Mouse (Mus musculus) C2C12 (cell line): ENCODE results near the gene Gal3st4. TPM values are rescaled to one million over a fixed set of nuclear protein-coding genes. Genes with fewer than 3 reads are reported as not detected.

ENCODE experiments used
- H3K27me3 ChIP-seq: one replicate; pipeline ENCODE4 v1.6.1; 2011; ENCODE audit not compliant: control insufficient read depth, insufficient read depth, insufficient read length
- H3K36me3 ChIP-seq: one replicate; pipeline ENCODE4 v1.6.1; 2011; ENCODE audit not compliant: control insufficient read depth, insufficient read depth
- H3K4me3 ChIP-seq: one replicate; pipeline ENCODE4 v1.5.1; 2011; ENCODE audit warnings: mild to moderate bottlenecking, control low read depth; ENCODE audit not compliant: poor library complexity, insufficient read depth, severe bottlenecking
- H3K79me2 ChIP-seq: one replicate; pipeline ENCODE4 v1.6.1; 2011; ENCODE audit not compliant: control insufficient read depth, insufficient read depth
- H3K79me3 ChIP-seq: one replicate; pipeline ENCODE4 v1.6.1; 2011; ENCODE audit warnings: low read depth, control low read depth
- H3ac ChIP-seq: one replicate; pipeline ENCODE3; 2011; ENCODE audit warnings: low read depth; ENCODE audit not compliant: control insufficient read depth, insufficient read length
- CEBPB ChIP-seq: IDR thresholded peaks from one replicate; pipeline ENCODE4 v1.6.1; 2011; ENCODE audit warnings: low read depth, mild to moderate bottlenecking, control low read depth, moderate library complexity
- CTCF ChIP-seq: IDR thresholded peaks from one replicate; pipeline ENCODE4 v1.5.1; 2011; ENCODE audit not compliant: control insufficient read depth, insufficient read depth, insufficient read length
- FOSL1 ChIP-seq: IDR thresholded peaks from one replicate; pipeline ENCODE4 v1.8.0; 2011; ENCODE audit warnings: mild to moderate bottlenecking, low read length; ENCODE audit not compliant: poor library complexity, insufficient read depth, severe bottlenecking
- MAX ChIP-seq: IDR thresholded peaks from one replicate; pipeline ENCODE4 v1.6.1; 2011; ENCODE audit warnings: mild to moderate bottlenecking, control low read depth
- MYOD1 ChIP-seq: IDR thresholded peaks from one replicate; pipeline ENCODE4 v1.6.1; 2011; ENCODE audit warnings: low read depth; ENCODE audit not compliant: control insufficient read depth, insufficient read length
- MYOG ChIP-seq: IDR thresholded peaks from one replicate; pipeline ENCODE4 v1.6.1; 2011; ENCODE audit not compliant: control insufficient read depth, insufficient read length; ENCODE audit errors: extremely low read depth
- USF1 ChIP-seq: IDR thresholded peaks from one replicate; pipeline ENCODE4 v1.6.1; 2011; ENCODE audit warnings: low read depth, mild to moderate bottlenecking, control low read depth, moderate library complexity
- polyA plus RNA-seq: library from polyadenylated mRNA; unstranded; fragments of >200 nt; fragmentation: generic; extraction: Trizol; gene quantifications from one replicate; pipeline ENCODE4 v1.2.1, GENCODE M21; 2012; ENCODE audit warnings: missing spikeins

Gene Gal3st4
- polyA plus RNA-seq, 1 experiment: 0.08 TPM

- Histone ChIP-seq H3K36me3 (peaks cover 3% of the 10 kb centered on the region), H3K4me3 (peak overlapping the region; percentile 52), H3K79me2 (no peaks in the 10 kb centered on the region), H3ac (peak overlapping the region; percentile 56), H3K27me3 (no peaks in the 10 kb centered on the region), H3K79me3 (no peaks in the 10 kb centered on the region)
- TF ChIP-seq USF1: no peak
- TF ChIP-seq FOSL1: no peak
- no peak for TF ChIP-seq MAX
- TF ChIP-seq CTCF: no peak
- no peak for TF ChIP-seq CEBPB
- no peak for TF ChIP-seq MYOD1
- no peak for TF ChIP-seq MYOG
Measured at GRCm38 (mm10) chr5:138256094-138256467, 16.6 kb downstream of the Gal3st4 start.

- no peak for TF ChIP-seq CEBPB
- TF ChIP-seq CTCF: no peak
- peak; percentile 8 for TF ChIP-seq MAX
- peak; percentile 87 for TF ChIP-seq USF1
- Histone ChIP-seq H3K79me3 (no peaks in the 10 kb centered on the region), H3K36me3 (peaks cover 3% of the 10 kb centered on the region), H3ac (peak within 1 kb of the TSS; percentile 56), H3K27me3 (no peaks in the 10 kb centered on the region), H3K79me2 (no peaks in the 10 kb centered on the region), H3K4me3 (peak within 1 kb of the TSS; percentile 52)
Measured at GRCm38 (mm10) chr5:138255353-138256093, 17.1 kb downstream of the Gal3st4 start, which contains the start of gene Lamtor4. Gene Lamtor4 (plus strand): TSS chr5:138255482.

- TF ChIP-seq MYOD1 (no peak), USF1 (no peak), MYOG (no peak), MAX (no peak), FOSL1 (no peak), CEBPB (no peak), CTCF (no peak)
Measured at GRCm38 (mm10) chr5:138253061-138253460, 19.6 kb downstream of the Gal3st4 start.

GRCm38 (mm10) chr5:138251144-138251543 is 21.5 kb downstream of the Gal3st4 start:
- no peak for TF ChIP-seq CEBPB
- TF ChIP-seq USF1: no peak
- TF ChIP-seq FOSL1: no peak
- no peak for TF ChIP-seq MAX
- TF ChIP-seq MYOD1: no peak
- TF ChIP-seq CTCF: no peak
- Histone ChIP-seq H3K27me3 (peaks cover 5% of the 10 kb centered on the region), H3K4me3 (no peak overlapping the region), H3K79me2 (no peaks in the 10 kb centered on the region), H3ac (no peak overlapping the region), H3K79me3 (no peaks in the 10 kb centered on the region), H3K36me3 (no peaks in the 10 kb centered on the region)

More at GRCm38 (mm10) chr5:138253061-138253460, 19.6 kb downstream of the Gal3st4 start:
- Histone ChIP-seq H3ac (no peak overlapping the region), H3K4me3 (no peak overlapping the region), H3K27me3 (peaks cover 5% of the 10 kb centered on the region), H3K79me3 (no peaks in the 10 kb centered on the region), H3K79me2 (no peaks in the 10 kb centered on the region), H3K36me3 (no peaks in the 10 kb centered on the region)

GRCm38 (mm10) chr5:138241511-138241910 is 31.1 kb downstream of the Gal3st4 start:
- TF ChIP-seq MYOG: no peak
- no peak for TF ChIP-seq MAX
- no peak for TF ChIP-seq CTCF
- no peak for TF ChIP-seq CEBPB
- TF ChIP-seq MYOD1: no peak
- no peak for TF ChIP-seq USF1
- TF ChIP-seq FOSL1: no peak
- H3K79me3 ChIP-seq: no peaks in the 10 kb centered on the region
- no peak overlapping the region for H3ac ChIP-seq
- no peaks in the 10 kb centered on the region for H3K36me3 ChIP-seq
- H3K79me2 ChIP-seq: no peaks in the 10 kb centered on the region
- no peak overlapping the region for H3K4me3 ChIP-seq
- no peaks in the 10 kb centered on the region for H3K27me3 ChIP-seq

GRCm38 (mm10) chr5:138234224-138234623 is 38.4 kb downstream of the Gal3st4 start:
- H3K79me2 ChIP-seq: no peaks in the 10 kb centered on the region
- TF ChIP-seq CTCF (no peak), MYOD1 (no peak), MAX (no peak), MYOG (no peak), USF1 (no peak), CEBPB (no peak), FOSL1 (no peak)

More at GRCm38 (mm10) chr5:138234224-138234623, 38.4 kb downstream of the Gal3st4 start:
- H3K27me3 ChIP-seq: no peaks in the 10 kb centered on the region
- H3K4me3 ChIP-seq: no peak overlapping the region
- no peak overlapping the region for H3ac ChIP-seq
- H3K79me3 ChIP-seq: no peaks in the 10 kb centered on the region
- no peaks in the 10 kb centered on the region for H3K36me3 ChIP-seq
